Mouse (Mus musculus): Measurements from ENCODE around the gene Bmt2. TPM values are rescaled to one million over a fixed set of nuclear protein-coding genes. Genes with fewer than 3 reads are reported as not detected.

The Bmt2 gene
- polyA plus RNA-seq, 1 experiment from 2014 or later = 23.5 TPM

GRCm38 (mm10) chr6:13610869-13611268, 66.9 kb downstream of the Bmt2 start:
- no peak overlapping the region for H3K4me2 ChIP-seq (ENCODE audit: low read depth, severe bottlenecking)
- H3K4me1 ChIP-seq (ENCODE audit: control insufficient read depth, insufficient read depth, low read length) = peaks cover 5% of the 10 kb centered on the region; the same call in 1 of the 2 replicates
- DNase-seq (ENCODE audit: low spot score) (no peak), ATAC-seq (ENCODE audit: insufficient number of reproducible peaks, low FRiP score, low TSS enrichment, low read depth) (no peak)
- no peak overlapping the region for H3K4me3 ChIP-seq (ENCODE audit: low read depth, low read length)
- H3K9me3 ChIP-seq (ENCODE audit: control insufficient read depth, low read length) = no peaks in the 10 kb centered on the region
- H3K9ac ChIP-seq (ENCODE audit: low read length) = no peak overlapping the region
- whole genome bisulfite sequencing = 95% methylated on average over 2 of the region's 2 CpGs
- H3K36me3 ChIP-seq (ENCODE audit: control insufficient read depth, insufficient read depth, low read length) = no peaks in the 10 kb centered on the region
- no peak overlapping the region for H3K27ac ChIP-seq (replicated peaks; ENCODE audit: low read depth, low read length)
- no peaks in the 10 kb centered on the region for H3K27me3 ChIP-seq (ENCODE audit: control insufficient read depth, insufficient read depth, low read length)

DNA sequence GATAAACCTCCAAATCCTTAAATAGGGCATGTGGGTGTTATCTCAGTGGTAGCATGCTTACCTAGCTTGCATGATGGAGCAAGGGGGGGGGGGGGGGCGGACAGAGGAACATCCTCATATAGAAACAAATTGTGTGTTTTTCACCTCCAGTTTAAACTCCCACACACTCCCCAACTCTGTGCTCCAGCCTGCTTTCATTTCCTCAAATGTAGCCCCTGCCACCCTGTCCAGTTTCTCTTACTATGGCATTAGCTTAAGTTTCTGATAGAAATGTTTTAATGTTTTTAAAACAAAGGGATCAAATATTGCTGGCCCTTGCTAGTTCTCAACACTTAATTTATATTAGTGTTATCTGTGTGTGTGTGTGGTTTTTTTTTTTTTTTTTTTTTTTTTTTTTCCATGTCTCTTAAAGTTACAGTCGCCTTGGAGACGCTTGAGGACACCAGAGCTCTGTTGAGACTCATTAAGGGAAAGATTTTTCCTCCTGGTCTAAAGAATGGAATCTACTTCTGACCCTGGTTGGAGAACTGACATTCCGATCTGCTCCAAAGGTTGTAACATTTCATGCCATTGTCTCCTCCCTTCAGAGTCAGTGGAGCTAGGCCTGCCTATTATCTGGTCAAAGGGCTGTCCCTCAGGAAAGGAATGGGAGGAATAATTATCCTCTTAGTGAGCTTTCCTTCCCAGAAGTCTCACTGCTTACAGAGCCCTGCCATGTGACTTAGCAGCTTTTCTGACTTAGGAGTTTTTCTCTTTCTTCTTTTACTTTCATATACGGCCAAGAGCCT, 68.2 kb downstream of the Bmt2 start:
- no peaks in the 10 kb centered on the region for H3K27me3 ChIP-seq (ENCODE audit: control insufficient read depth, insufficient read depth, low read length)
- DNase-seq (ENCODE audit: low spot score) (no peak), ATAC-seq (ENCODE audit: insufficient number of reproducible peaks, low FRiP score, low TSS enrichment, low read depth) (no peak)
- H3K27ac ChIP-seq (replicated peaks; ENCODE audit: low read depth, low read length) = no peak overlapping the region
- no peak overlapping the region for H3K4me3 ChIP-seq (ENCODE audit: low read depth, low read length)
- 80% methylated on average over 5 of the region's 5 CpGs for WGBS
- no peaks in the 10 kb centered on the region for H3K9me3 ChIP-seq (ENCODE audit: control insufficient read depth, low read length)
- H3K36me3 ChIP-seq (ENCODE audit: control insufficient read depth, insufficient read depth, low read length) = no peaks in the 10 kb centered on the region
- H3K9ac ChIP-seq (ENCODE audit: low read length) = no peak overlapping the region
- peaks cover 5% of the 10 kb centered on the region; the same call in 1 of the 2 replicates for H3K4me1 ChIP-seq (ENCODE audit: control insufficient read depth, insufficient read depth, low read length)
- no peak overlapping the region for H3K4me2 ChIP-seq (ENCODE audit: low read depth, severe bottlenecking)

- Histone ChIP-seq H3K27ac (replicated peaks; ENCODE audit: low read depth, low read length) (peak within 1 kb of the TSS; percentile 89), H3K4me2 (ENCODE audit: low read depth, severe bottlenecking) (peak within 1 kb of the TSS; percentile 57), H3K27me3 (ENCODE audit: control insufficient read depth, insufficient read depth, low read length) (no peaks in the 10 kb centered on the region), H3K36me3 (ENCODE audit: control insufficient read depth, insufficient read depth, low read length) (no peaks in the 10 kb centered on the region; the same call in 1 of the 2 replicates), H3K9me3 (ENCODE audit: control insufficient read depth, low read length) (no peaks in the 10 kb centered on the region), H3K9ac (ENCODE audit: low read length) (peak within 1 kb of the TSS; percentile 92), H3K4me1 (ENCODE audit: control insufficient read depth, insufficient read depth, low read length) (peaks cover 5% of the 10 kb centered on the region; the same call in 1 of the 2 replicates), H3K4me3 (ENCODE audit: low read depth, low read length) (peak within 1 kb of the TSS; percentile 63)
- ATAC-seq (ENCODE audit: insufficient number of reproducible peaks, low FRiP score, low TSS enrichment, low read depth) (peak; percentile 98), DNase-seq (ENCODE audit: low spot score) (peak; percentile 94)
- 2% methylated on average over 71 of the region's 71 CpGs for WGBS
These were observed 69.9 kb downstream of the Bmt2 start, which contains the start of gene Tmem168 for GRCm38 (mm10) chr6:13607621-13608493. Gene Tmem168 (minus strand): TSS chr6:13608100.

GRCm38 (mm10) chr6:13606921-13607620, 70.7 kb downstream of the Bmt2 start:
- Histone ChIP-seq H3K9me3 (ENCODE audit: control insufficient read depth, low read length) (no peaks in the 10 kb centered on the region), H3K27me3 (ENCODE audit: control insufficient read depth, insufficient read depth, low read length) (no peaks in the 10 kb centered on the region), H3K36me3 (ENCODE audit: control insufficient read depth, insufficient read depth, low read length) (no peaks in the 10 kb centered on the region; the same call in 1 of the 2 replicates), H3K4me2 (ENCODE audit: low read depth, severe bottlenecking) (peak overlapping the region; percentile 57), H3K9ac (ENCODE audit: low read length) (peak overlapping the region; percentile 92), H3K4me3 (ENCODE audit: low read depth, low read length) (peak overlapping the region; percentile 63), H3K4me1 (ENCODE audit: control insufficient read depth, insufficient read depth, low read length) (peaks cover 5% of the 10 kb centered on the region; the same call in 1 of the 2 replicates), H3K27ac (replicated peaks; ENCODE audit: low read depth, low read length) (peak overlapping the region; percentile 89)
- no peak for ATAC-seq (ENCODE audit: insufficient number of reproducible peaks, low FRiP score, low TSS enrichment, low read depth)
- WGBS = 25% methylated on average over 15 of the region's 15 CpGs
- DNase-seq (ENCODE audit: low spot score) = no peak

GRCm38 (mm10) chr6:13606394-13606793, 71.4 kb downstream of the Bmt2 start:
- Histone ChIP-seq H3K4me3 (ENCODE audit: low read depth, low read length) (no peak overlapping the region), H3K9me3 (ENCODE audit: control insufficient read depth, low read length) (no peaks in the 10 kb centered on the region), H3K27me3 (ENCODE audit: control insufficient read depth, insufficient read depth, low read length) (no peaks in the 10 kb centered on the region), H3K27ac (replicated peaks; ENCODE audit: low read depth, low read length) (no peak overlapping the region), H3K4me2 (ENCODE audit: low read depth, severe bottlenecking) (peak overlapping the region; percentile 57; the same call in 1 of the 2 replicates), H3K36me3 (ENCODE audit: control insufficient read depth, insufficient read depth, low read length) (no peaks in the 10 kb centered on the region; the same call in 1 of the 2 replicates), H3K4me1 (ENCODE audit: control insufficient read depth, insufficient read depth, low read length) (peaks cover 5% of the 10 kb centered on the region; the same call in 1 of the 2 replicates), H3K9ac (ENCODE audit: low read length) (no peak overlapping the region)
- ATAC-seq (ENCODE audit: insufficient number of reproducible peaks, low FRiP score, low TSS enrichment, low read depth) (no peak), DNase-seq (ENCODE audit: low spot score) (no peak)
- WGBS = 83% methylated on average over 4 of the region's 4 CpGs

GRCm38 (mm10) chr6:13603134-13603533, 74.6 kb downstream of the Bmt2 start:
- Histone ChIP-seq H3K27me3 (ENCODE audit: control insufficient read depth, insufficient read depth, low read length) (no peaks in the 10 kb centered on the region), H3K36me3 (ENCODE audit: control insufficient read depth, insufficient read depth, low read length) (no peaks in the 10 kb centered on the region; the same call in 1 of the 2 replicates), H3K9ac (ENCODE audit: low read length) (no peak overlapping the region), H3K4me2 (ENCODE audit: low read depth, severe bottlenecking) (no peak overlapping the region), H3K9me3 (ENCODE audit: control insufficient read depth, low read length) (no peaks in the 10 kb centered on the region), H3K27ac (replicated peaks; ENCODE audit: low read depth, low read length) (no peak overlapping the region), H3K4me3 (ENCODE audit: low read depth, low read length) (no peak overlapping the region), H3K4me1 (ENCODE audit: control insufficient read depth, insufficient read depth, low read length) (peaks cover 3% of the 10 kb centered on the region; the same call in 1 of the 2 replicates)
- no peak for ATAC-seq (ENCODE audit: insufficient number of reproducible peaks, low FRiP score, low TSS enrichment, low read depth)
- WGBS = 91% methylated on average over 6 of the region's 6 CpGs
- DNase-seq (ENCODE audit: low spot score) = no peak

DNA sequence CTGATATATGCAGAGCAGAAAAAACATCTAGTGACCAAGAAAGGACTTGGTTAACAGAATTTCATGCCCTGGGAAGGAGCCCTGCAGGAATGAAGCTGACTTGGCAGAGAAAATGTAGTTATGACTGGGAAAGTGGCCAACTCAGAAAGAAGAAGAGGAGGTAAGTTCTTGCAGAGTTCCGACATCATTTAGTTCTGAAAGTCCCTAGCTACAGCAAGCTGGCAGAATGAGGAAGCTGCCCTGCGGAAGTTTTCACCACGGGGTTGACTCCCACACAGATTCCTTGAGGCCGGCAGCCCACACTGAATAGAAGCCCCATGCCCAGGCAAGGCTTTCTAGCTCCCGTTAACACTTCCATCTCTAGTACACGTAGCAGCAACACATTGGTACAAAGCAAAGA, 76.2 kb downstream of the Bmt2 start:
- Histone ChIP-seq H3K36me3 (ENCODE audit: control insufficient read depth, insufficient read depth, low read length) (no peaks in the 10 kb centered on the region; the same call in 1 of the 2 replicates), H3K4me1 (ENCODE audit: control insufficient read depth, insufficient read depth, low read length) (peaks cover under 1% of the 10 kb centered on the region; the same call in 1 of the 2 replicates), H3K4me3 (ENCODE audit: low read depth, low read length) (no peak overlapping the region), H3K4me2 (ENCODE audit: low read depth, severe bottlenecking) (no peak overlapping the region), H3K9ac (ENCODE audit: low read length) (no peak overlapping the region), H3K9me3 (ENCODE audit: control insufficient read depth, low read length) (no peaks in the 10 kb centered on the region), H3K27me3 (ENCODE audit: control insufficient read depth, insufficient read depth, low read length) (no peaks in the 10 kb centered on the region), H3K27ac (replicated peaks; ENCODE audit: low read depth, low read length) (no peak overlapping the region)
- no peak for DNase-seq (ENCODE audit: low spot score)
- WGBS = 85% methylated on average over 6 of the region's 6 CpGs
- no peak for ATAC-seq (ENCODE audit: insufficient number of reproducible peaks, low FRiP score, low TSS enrichment, low read depth)

All from limb, embryonic 11.5 days (tissue).